Mouse (Mus musculus) gastrocnemius, postnatal 14 days (tissue): ENCODE data around the gene Myo10. TPM values are rescaled to one million over a fixed set of nuclear protein-coding genes. Genes with fewer than 3 reads are reported as not detected.

Experiments
- DNase-seq: peaks from one replicate; pipeline ENCODE4 v3.0.0; 2021; ENCODE audit warnings: mixed read lengths
- intact Hi-C: fragments of 180-260 bp; cut with DNase I; formaldehyde crosslinking; loops from one replicate; pipeline ENCODE4 v1.15.1; 2025; ENCODE audit warnings: low total_unique reads
- total RNA-seq, 2 experiments: library from RNA; stranded (reverse); gene quantifications; 2 replicates each; pipeline ENCODE4 v1.2.3; 2021

Myo10 gene
- total RNA-seq, 2 experiments from 2014 or later: 48.2 to 50.7 TPM

DNA sequence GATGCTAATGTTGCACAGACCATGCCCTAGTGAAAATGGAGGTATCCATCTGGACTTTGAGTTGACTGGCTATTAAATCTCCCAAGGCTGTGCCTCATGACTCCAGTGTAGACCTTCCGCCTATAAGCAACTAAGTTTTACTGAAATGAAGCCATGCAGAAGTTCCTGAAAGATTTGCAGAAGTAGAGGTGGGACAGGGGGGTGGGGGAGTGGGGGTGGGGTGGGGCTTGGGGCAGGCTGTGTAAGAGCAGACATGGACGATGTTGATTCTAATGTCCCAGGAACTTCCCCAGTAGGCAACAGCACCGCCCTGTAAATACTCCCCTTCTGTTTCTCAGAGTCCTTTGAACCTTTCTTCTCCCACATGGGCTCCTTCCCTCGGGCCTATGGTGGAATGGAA is 16.9 kb upstream of the Myo10 start:
- intact Hi-C loops: no loop called here
- no peak for DNase-seq

DNA sequence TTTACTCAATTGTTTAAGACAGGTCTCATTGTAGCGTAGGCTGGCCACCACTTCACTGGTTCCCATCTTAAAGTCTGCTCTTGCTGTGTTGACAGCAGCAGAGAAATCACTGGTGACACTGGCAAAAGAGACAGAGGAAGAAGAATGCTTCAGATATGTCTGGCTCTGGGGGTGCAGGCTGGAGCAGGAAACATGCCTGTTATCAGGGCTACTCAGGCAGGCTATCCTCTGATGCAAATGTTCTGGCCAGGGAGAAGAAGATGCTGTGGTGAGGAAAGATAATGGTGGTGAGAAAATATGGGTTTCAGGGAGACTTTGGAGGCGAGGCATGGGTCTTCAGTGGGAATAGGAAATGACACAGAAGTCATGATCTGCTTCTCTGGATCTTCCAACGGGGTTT is 13.6 kb upstream of the Myo10 start:
- DNase-seq: no peak
- intact Hi-C loops: no loop called here

DNA sequence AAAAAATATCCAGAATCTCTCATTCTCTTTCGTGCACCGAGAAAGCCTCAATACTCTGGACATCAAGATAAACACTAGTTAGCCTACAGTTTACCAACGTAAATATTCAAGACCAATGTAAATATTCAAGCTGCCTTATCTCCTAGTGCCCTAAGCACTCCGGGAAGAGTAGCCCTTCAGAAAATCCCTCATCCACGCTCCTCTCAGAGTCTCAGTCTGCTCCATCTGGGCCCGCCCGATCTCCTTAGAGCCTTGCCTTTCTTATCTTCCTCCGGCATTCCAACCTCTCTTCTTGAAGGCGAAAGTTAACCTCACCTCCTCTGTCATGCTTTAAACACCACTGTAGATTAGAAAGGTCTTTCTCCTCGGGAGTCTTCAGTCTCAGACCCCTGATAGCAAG is 13.1 kb upstream of the Myo10 start:
- no peak for DNase-seq
- intact Hi-C loops: no loop called here

DNA sequence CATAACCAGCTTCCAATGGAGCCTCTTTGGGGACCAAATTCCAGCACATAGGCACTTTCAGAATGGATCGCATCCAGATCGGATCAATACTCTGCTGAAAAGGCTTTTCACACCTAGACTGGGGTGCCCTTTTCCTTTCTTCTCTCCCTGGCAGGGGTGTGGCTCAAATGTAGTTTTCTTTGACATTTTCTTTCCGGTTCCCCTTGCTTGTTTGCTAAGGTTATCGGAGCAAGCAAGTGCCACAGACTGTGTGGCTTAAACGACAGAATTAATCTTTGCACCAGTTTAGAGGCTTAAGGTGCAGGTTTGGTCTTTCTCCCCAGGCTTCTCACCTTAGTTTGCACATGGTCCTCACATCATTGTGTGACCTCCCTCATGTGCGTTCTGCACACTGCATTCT is 11.1 kb upstream of the Myo10 start:
- DNase-seq: no peak
- intact Hi-C loops: no loop called here

DNA sequence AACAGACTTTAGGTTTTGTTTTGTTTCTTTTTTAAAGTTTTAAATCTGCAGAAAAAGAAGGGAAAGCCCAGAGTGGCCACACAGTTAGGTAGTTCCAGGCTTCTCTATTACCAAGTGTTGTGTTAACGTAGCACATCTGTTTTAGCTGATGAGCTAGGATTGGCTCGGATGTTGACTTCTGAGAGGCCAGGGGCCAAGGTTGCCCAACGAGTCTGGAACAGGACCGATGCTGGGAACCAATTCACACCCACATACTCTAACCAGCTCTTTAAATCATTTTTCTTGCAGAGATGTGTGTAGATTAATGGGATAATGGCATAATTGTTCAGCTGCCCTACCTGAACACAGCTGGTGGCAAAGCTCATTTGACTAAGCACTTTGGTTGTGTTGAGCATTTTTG is 1.8 kb upstream of the Myo10 start:
- intact Hi-C loops: no loop called here
- DNase-seq: no peak

DNA sequence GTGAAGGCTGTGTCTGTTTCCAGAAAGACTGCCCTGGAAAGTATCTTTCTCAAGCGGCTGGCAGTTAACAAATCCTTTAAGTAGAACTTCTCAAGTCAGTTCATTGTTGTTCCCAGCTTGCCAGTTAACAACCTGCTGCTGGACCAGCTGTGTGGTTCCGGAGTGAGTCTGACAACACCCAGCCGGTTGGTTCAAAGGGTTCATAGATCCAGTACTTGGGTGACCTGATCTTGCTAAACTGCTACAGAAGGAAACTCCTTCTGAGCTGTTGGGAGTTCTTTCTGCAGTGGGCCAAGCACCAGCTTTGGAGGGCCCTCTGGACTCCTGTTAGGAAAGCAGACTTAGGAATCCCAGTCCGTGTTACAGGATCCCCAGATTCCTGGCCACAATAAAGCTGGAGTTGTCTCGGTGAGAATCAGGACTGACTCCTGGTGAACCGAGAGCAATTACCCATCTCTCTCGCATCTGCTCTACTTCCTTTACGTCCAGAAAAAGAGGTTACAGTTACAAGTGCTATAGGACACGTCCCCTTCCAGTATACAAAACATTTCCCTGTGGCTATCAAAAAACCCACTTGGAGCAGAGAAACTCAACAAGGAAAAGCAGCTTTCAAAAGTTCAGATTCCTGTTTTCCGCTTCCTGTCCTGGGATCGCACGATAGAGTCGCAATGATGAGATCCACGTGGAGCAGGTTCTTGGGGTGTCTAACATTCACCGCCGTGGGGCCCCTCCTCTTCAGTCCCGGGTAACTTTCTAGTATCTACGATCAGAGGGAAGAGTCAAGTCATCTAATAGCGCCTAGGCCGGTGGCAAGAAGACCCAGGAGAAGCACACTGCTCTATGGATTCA is 750 bp upstream of the Myo10 start:
- DNase-seq: no peak
- intact Hi-C loops: no loop called here

DNA sequence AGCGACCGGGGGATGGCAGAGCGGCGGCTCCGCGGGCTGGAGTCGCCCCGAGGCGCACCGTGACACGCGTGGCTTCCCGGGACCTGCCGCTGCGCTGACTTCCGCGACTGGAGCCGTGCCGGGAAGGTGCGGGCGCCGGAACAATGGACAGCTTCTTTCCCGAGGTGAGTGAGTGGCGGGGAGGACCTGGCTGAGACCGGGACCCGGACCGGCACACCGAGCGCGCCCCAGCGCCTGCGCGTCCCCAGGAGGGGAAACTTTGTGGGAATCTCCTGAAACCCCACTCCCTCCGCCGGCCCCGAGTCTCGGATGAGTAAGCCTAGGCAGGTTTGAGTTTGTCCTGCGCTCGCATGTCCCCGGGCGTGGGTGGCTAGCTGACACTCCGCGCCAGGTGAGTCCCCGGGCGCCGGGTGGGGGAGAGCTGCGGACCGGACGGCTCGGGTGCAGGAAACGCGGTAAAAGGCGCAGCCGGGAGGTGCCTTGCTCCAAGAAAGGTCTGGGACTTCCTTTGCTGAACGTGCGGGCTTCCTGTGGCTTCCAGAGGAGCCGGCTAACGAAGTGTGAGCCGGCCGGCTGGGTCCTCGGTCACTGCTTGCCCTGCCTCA is 644 bp downstream of the Myo10 start:
- peak; percentile 52 for DNase-seq
- intact Hi-C loops: no loop called here

DNA sequence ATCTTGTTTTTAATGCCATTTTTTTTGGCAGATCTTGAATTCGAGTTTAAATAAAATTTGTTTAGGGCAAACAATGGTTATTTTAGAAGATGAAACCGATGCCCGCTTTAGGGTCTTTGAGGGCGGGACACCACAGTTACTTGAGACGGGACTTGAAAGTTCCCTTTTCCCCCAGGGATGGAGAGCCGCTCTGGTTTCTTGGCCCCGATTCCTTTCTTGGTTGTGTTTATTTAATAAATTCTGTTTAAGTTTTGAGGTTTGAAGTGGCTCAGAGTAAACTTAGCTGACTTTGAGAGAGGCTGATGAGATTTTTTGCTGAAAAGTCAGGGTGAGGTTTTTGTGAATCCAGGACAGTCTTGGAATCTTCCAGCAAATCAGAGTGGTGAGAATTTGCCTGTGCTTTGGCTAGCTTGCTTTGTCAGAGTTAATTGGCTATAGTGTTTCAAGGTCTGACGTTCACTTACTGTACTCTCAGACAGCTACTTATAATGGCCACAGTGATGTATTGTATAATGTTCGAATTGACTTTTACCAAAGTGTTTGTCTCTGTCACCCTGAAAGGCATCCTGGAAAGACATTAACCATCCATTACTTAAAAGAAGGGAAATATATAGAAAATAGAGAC is 1.3 kb downstream of the Myo10 start:
- DNase-seq: no peak
- intact Hi-C loops: no loop called here

DNA sequence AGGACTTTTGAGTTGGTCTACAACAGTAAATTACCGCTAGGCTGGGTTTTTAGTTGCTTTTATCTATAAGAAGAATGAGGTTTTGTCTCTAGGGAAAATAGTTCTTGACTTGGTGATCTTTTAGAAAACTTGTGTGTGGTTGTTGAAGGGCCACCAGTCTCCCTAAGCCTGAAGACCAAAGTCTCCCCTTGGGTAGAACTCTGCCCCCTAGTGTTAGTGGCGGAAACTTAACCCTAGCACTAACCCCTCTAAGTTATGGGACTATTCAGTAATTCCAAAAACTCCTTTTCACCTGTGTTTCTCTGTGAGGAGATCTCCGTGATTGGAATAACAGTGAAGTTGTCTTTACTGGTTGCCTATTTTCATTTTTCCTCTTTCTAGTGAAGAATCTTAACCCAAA is 1.9 kb downstream of the Myo10 start:
- intact Hi-C loops: no loop called here
- DNase-seq: peak; percentile 32

DNA sequence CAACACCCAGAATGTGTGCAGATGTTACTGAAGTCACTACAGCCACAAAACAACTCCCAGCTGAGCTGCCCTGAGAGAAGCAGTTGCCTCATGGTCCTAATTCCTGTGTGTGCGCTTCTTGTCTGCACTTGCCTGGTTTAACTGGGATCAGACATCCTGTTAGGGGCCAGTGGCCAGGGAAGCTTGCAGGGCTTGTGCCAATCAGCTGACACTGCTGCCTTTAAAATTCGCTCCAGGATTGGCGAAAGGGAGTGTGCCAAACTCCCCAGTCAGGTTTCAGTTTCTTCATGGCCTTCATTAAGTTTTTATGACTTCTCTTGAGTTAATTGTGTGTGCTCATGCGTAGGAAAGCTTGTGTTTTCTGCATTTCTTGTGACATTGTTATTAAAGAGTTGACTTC is 3.1 kb downstream of the Myo10 start:
- intact Hi-C loops: no loop called here
- DNase-seq: peak; percentile 56

DNA sequence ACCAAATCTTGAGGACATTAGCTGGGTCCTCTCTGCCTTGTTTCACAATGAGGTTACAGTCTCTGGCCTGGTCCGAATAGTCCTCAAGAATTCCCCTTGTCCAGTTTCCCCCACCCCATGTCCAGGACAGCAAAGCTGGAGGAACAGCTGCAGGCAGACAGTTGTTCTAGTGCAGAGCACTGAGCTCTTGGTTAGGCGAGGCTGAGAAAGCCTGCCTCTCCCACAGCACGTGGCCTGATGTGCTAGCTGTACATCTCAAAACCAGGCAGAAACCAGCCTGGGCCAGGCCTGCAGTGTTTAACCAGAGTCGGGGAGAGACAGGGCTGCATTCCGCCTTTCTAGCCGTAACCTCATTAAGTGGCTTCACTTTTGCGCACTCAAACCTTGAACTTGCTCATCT is 4.7 kb downstream of the Myo10 start:
- intact Hi-C loops: no loop called here
- no peak for DNase-seq

DNA sequence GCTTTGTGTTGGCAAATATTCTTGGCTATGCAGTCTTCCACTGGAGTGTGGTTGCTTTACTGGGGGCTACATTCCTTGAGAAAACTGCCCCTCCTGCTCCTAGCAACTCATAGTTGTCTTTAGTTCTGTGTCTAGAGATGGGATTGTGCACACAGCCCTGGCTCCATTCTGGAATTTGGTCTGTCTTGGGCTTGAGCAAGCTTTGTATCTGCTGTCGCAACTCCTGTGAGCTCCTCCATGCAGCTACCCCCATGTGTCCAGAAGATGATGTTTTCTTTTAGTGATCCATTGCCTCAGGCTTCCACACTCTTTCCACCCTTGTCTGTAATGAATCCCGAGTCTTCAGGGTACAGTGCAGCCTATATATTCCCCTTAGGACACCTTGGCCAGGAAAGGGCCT is 5.9 kb downstream of the Myo10 start:
- intact Hi-C loops: no loop called here
- no peak for DNase-seq

DNA sequence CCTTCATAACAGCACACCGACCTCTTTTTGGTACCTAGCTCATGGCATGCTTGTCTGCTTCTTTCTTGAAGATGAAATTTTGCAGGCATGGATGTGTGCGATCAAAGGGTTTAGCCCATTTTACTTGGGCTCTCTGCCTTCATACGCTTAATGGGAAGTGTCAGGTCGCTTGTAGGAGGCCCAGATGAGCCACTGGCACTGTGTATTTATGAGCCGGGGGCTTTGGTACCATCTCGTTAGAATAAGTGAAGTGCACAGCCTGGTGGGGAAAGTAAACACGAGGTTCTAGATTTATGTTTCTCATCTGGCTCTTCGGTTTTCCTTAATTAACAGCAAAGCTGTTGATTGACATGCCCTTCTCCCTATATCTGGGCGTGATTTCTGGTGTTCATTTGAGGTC is 8.4 kb downstream of the Myo10 start:
- intact Hi-C loops: loop anchor here (10.0 kb wide), 1 partner anchor 186 kb away; no protein-coding TSS in a partner anchor
- no peak for DNase-seq

DNA sequence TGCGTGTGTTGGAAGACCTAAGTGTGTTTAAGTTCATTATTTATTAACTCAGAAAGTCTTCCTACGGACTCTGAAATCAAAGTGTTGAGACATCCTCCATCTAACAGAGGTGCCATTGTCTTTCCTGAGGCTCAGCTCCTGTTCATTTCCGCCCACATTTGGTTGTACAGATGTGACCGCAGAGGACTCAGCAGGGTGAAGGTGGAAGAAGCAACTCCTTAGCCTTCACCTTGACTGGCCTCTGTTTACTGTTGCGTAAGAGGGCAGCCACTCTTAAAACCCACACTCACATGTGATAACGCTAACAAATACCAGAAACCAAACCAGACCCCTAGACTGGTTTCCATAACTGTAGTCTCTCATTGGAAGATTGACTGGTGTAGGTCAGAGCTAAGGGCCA is 9.0 kb downstream of the Myo10 start:
- intact Hi-C loops: loop anchor here (10.0 kb wide), 1 partner anchor 187 kb away; no protein-coding TSS in a partner anchor
- DNase-seq: no peak

DNA sequence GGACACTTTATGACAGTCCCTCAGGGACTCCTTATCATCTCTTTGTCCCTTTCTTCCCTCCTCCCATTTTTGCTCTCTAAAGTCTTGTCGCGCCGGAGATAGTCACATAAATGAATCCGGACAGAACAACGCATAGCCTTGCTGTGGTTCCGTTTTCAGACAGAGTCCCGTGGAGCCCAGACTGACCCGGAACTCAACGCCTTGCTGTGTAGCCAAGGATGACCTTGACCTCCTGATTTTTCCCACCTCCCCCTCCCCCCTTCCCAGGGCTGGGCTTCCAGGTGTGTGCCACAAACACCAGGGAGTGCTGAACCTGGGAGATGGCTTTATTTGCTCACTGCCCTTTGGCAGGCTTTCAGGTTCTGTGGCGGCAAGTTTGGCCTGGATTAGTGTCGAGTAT is 10.6 kb downstream of the Myo10 start:
- no peak for DNase-seq
- intact Hi-C loops: loop anchor here (10.0 kb wide), 1 partner anchor 188 kb away; no protein-coding TSS in a partner anchor

DNA sequence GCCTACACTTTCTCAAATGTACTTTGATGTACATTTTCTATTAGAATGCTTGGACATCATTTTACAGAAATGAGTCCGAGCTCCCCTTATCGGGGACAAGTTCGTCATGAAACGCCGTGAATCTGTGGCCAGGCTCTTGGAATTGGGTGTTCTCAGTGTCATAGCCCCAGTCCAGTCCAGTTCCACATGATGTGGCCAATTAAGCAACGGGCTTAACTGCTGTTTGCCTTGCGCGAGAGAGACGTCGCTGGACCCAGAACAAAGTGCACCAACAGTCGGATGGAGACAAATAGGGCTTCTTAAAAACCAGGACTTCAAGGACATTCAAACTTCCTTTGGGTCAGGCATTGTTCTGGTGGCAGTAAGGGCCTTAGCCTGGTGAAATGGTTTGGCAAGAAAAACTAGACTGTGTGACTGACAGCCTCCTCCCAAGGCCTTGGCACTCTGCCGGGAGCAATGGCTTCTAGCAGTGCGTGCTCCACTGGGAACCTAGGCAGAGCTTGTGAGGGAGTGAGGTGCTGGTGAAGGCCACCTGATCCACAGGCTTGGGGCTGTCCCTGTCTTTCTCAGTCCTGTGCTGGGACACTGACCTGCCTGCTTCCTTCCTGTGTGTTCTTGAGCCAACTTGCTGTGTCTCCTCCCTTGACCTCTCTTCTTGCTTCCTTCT is 11.5 kb downstream of the Myo10 start:
- DNase-seq: peak; percentile 29
- intact Hi-C loops: loop anchor here (10.0 kb wide), 1 partner anchor 189 kb away; no protein-coding TSS in a partner anchor

DNA sequence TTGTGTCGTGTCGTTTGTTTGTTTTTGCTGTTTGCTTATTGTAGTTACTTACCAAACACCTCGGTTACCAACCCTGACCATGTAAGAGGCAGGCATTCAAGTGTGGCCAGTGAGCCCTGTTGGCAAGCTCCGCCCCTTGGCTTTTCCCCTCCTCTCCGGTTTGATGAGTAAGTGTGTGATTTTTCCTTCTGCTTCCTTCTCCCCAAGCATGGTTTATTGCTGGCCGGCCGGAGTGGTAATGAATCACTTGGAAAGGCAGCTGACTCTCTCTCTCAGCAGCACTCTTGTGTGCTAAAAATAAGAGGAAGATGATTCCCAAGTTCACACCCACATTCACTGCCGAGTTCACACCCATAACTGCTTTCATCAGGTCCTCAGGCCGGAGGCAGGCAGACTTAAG is 15.4 kb downstream of the Myo10 start:
- intact Hi-C loops: loop anchor here (10.0 kb wide), 1 partner anchor 193 kb away; no protein-coding TSS in a partner anchor
- DNase-seq: peak; percentile 63

DNA sequence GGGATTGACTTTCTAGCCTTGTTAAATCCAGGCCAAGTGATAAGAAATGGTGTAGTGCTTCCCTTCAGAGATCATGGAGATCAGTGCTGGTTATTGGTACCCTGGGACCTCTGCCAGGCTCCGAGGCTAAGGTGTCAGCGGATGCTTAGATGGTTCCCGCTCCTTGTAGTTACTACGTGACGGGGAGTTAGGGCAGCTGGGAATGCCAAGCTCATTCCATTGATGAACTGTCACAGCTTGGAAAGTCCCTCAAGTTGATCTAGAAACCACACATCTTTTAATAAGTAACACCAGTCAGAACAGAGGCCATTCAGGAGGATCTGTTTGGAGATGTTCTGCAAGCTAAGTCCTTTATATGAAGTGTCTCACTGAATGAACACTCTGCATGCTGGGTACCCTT is 16.9 kb downstream of the Myo10 start:
- intact Hi-C loops: loop anchor here (10.0 kb wide), 1 partner anchor 194 kb away; no protein-coding TSS in a partner anchor
- no peak for DNase-seq

DNA sequence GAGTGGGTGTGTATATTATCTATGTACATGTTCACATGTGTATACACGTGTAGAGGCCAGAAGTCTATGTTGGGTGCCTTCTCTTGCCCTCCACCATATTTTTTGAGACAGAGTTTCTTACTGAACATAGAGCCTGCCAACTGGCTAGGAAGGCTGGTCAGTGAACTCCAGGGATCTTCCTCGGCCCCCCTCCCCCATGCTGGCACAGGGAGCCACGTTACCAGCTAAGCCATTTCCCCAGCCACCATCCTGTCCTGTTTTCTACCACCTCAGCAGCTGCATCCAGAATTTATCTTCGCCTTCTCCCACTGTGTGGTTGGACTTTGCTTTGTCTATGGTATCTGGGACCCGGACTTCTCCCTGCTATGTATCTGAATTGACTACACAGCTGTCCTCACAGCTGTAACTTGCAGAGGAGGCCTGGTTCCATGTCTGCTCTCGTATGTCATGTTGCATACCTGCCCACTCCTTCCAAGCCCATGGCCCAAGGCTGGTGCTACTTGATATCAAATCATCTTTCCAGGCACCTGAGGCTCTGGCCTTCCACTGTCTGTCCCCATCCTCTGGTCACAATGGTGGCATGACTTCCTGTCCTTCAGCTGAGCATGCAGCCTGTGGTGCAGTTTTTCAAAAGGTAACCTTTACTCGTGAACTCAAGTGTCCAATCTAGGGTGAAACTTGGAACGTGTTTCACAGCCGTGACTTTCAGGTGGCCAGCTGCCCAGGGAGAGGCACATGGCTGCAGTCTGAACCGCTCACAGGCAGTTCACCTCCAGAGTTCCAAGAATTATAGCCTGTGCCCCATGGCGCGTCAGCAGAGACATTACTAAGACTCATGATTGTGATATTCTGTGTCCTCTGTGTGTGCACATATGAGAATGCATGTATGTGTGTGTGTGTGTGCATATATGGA is 18.8 kb downstream of the Myo10 start:
- intact Hi-C loops: no loop called here
- DNase-seq: peak; percentile 42
